Comparison of ENCODE assay signal across 15 mouse cellular contexts in genomic region chr5:36893263-36893662, GRCm38 (mm10). TPM values are rescaled to one million over a fixed set of nuclear protein-coding genes. Genes with fewer than 3 reads are reported as not detected.
DNase-seq lines count a peak whose midpoint lies in the region; ATAC-seq and TF ChIP-seq lines count a peak whose summit lies in the region.
"Had no signal": no experiment of that assay in that cellular context is flagged by ENCODE, and none has a peak within 500 bp of the region (broad histone marks: within the 10 kb centered on the region; RNA-seq: fewer than 3 reads in every experiment).

No protein-coding gene starts in this region.

- peak; percentile 36 for ATAC-seq in frontal cortex, adult (ENCODE audit: low TSS enrichment)
- ATAC-seq: intestine, postnatal 0 days; Patski had no signal

- DNase-seq in brain, embryonic 14.5 days (ENCODE audit: low read depth), result peak; percentile 26
- DNase-seq in cerebellum, adult 11-12 months, result peak; percentile 91
- peak; percentile 71 to 96 for DNase-seq in left cerebral cortex, postnatal 25 days (ENCODE audit: low spot score in 2 of 2)
- DNase-seq in ovary, adult 18-20 months (ENCODE audit: low spot score), result no peak
- DNase-seq in gastrocnemius, postnatal 14 days, result no peak
- no peak for DNase-seq in neural tube, embryonic 10.5 days (ENCODE audit: extremely low spot score, low spot score)
- no peak for DNase-seq in embryo, embryonic 10 days (ENCODE audit: low spot score)
- DNase-seq: adrenal gland, adult 2 months; thymus, adult 2 months had no signal

- intact Hi-C loops in left cerebral cortex, postnatal 25 days (cut with DNase I), result loop anchor here (1.0 to 2.0 kb wide), 2 partner anchors 24 to 54 kb away; no protein-coding TSS in a partner anchor
- intact Hi-C loops in gastrocnemius, postnatal 14 days (cut with DNase I; ENCODE audit: low total_unique reads), result no loop called here

- TF ChIP-seq POLR2A in brain, embryonic 14.5 days (IDR thresholded peaks at IDR 0.05; ENCODE audit: borderline replicate concordance, extremely low read depth, insufficient read depth, insufficient read length, poor library complexity, severe bottlenecking), result no peak

- TF ChIP-seq CTCF in brain, embryonic 14.5 days (IDR thresholded peaks at IDR 0.05; ENCODE audit: borderline replicate concordance, extremely low read depth, insufficient read depth, insufficient read length), result no peak

RNA-seq across cellular contexts. Expression of gene Ppp2r2c, which starts 24.9 kb away (rescaled TPM):
- 49.0 and 66.7 TPM in 2 replicates for polyA plus RNA-seq in brain, embryonic 14.5 days (2012; rRNA removed)
- total RNA-seq in left cerebral cortex, postnatal 25 days (2021), result 100 to 1,000 TPM; 500 to 508 TPM
- under 1 TPM; 0.24 to 0.70 TPM for total RNA-seq in gastrocnemius, postnatal 14 days (2021)
- total RNA-seq: common myeloid progenitor, adult 5-6 weeks; hematopoietic stem cell, adult 5-6 weeks; megakaryocyte-erythroid progenitor cell, adult 5-6 weeks had no signal

Comparison
In these comparisons a context has a peak if more than half of its experiments do, and no peak if none do; other contexts are left out.
1. DNase-seq: peak in brain, embryonic 14.5 days (single experiment), cerebellum, adult 11-12 months (single experiment) and left cerebral cortex, postnatal 25 days (2 of 2); none in ovary, adult 18-20 months (single experiment), gastrocnemius, postnatal 14 days (single experiment), neural tube, embryonic 10.5 days (single experiment) and embryo, embryonic 10 days (single experiment).
2. RNA of gene Ppp2r2c, which starts 24.9 kb away (total RNA-seq): 500 to 508 TPM in left cerebral cortex, postnatal 25 days; 0.24 to 0.70 TPM in gastrocnemius, postnatal 14 days; every median in the first group is over 100 times any median in the second.